Mouse (Mus musculus) lung, postnatal 0 days (tissue): ENCODE measurements at regions not wholly inside any gene's neighbourhood (a gene's known extent, or its start where the extent isn't known, plus 50 kb on each side); places are given as distances from the start of the nearest gene placed in this dataset.

Experiments used
- CTCF ChIP-seq: IDR thresholded peaks from 2 replicates; pipeline ENCODE4 v1.5.1; 2016; ENCODE audit warnings: antibody characterized with exemption, mild to moderate bottlenecking
- EP300 ChIP-seq: IDR thresholded peaks from 2 replicates; pipeline ENCODE4 v1.6.1; 2016; ENCODE audit warnings: antibody characterized with exemption, mild to moderate bottlenecking, control low read depth

DNA sequence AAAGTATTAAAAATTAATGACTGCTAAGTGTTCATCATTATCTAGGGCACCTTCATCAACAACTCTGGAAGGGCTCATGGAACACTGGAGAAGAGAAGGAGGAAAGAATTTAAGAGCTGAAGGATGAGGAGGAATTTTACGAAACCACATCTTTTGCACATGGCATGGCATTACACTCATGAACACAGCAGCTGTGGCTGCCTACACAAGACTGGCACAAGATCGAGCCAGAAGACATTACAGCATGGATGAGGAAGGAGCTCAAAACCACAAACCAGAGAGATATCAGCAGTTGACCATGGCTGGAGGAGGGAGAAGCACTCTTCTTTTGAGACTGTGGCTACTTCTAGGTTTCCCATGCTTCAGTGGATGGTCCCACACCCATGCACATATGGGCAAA, 565.7 kb upstream of the Intu start:
- no peak for TF ChIP-seq EP300
- no peak for TF ChIP-seq CTCF
